Comparison of ENCODE assay signal across 10 mouse cellular contexts in genomic region chr19:6464306-6465071, GRCm38 (mm10). TPM values are rescaled to one million over a fixed set of nuclear protein-coding genes. Genes with fewer than 3 reads are reported as not detected.
DNase-seq lines count a peak whose midpoint lies in the region; ATAC-seq lines count a peak whose summit lies in the region.
"Had no signal": no experiment of that assay in that cellular context is flagged by ENCODE, and none has a peak within 500 bp of the region (broad histone marks: within the 10 kb centered on the region; RNA-seq: fewer than 3 reads in every experiment).

No protein-coding gene starts in this region.

- H3K4me2 ChIP-seq in embryonic facial prominence, embryonic 12.5 days (replicated peaks) = no peak overlapping the region
- H3K4me2 ChIP-seq in midbrain, embryonic 11.5 days = no peak overlapping the region
- H3K4me2 ChIP-seq: heart, embryonic 11.5 days had no signal

- H3K27ac ChIP-seq in embryonic facial prominence, embryonic 12.5 days = 0 out of 2 replicates have a peak overlapping the region, but pooled peaks have one; percentile 17
- H3K27ac ChIP-seq in embryonic facial prominence, embryonic 10.5 days (replicated peaks) = no peak overlapping the region
- peak overlapping the region; percentile 79 for H3K27ac ChIP-seq in hindbrain, embryonic 10.5 days
- H3K27ac ChIP-seq in midbrain, embryonic 11.5 days (ENCODE audit: low read depth, low read length) = peak overlapping the region; percentile 25

- 48% methylated on average over 10 of the region's 10 CpGs for WGBS in embryonic facial prominence, embryonic 12.5 days
- WGBS in embryonic facial prominence, embryonic 10.5 days = 46% methylated on average over 10 of the region's 10 CpGs
- WGBS in hindbrain, embryonic 10.5 days = 43% methylated on average over 10 of the region's 10 CpGs
- 34% methylated on average over 10 of the region's 10 CpGs for WGBS in midbrain, embryonic 11.5 days

- H3K27me3 ChIP-seq in embryonic facial prominence, embryonic 12.5 days = 0 out of 2 replicates have a peak, but pooled peaks cover 7% of the 10 kb centered on the region
- peaks cover 15% of the 10 kb centered on the region for H3K27me3 ChIP-seq in embryonic facial prominence, embryonic 10.5 days (replicated peaks; ENCODE audit: low read depth, poor library complexity, severe bottlenecking)
- H3K27me3 ChIP-seq in hindbrain, embryonic 10.5 days (ENCODE audit: insufficient read depth, poor library complexity, severe bottlenecking) = peaks cover 11% of the 10 kb centered on the region; the same call in 1 of the 2 replicates
- H3K27me3 ChIP-seq in midbrain, embryonic 11.5 days (ENCODE audit: control insufficient read depth, insufficient read depth, low read length) = no peaks in the 10 kb centered on the region

- H3K4me1 ChIP-seq in embryonic facial prominence, embryonic 12.5 days = peaks cover 16% of the 10 kb centered on the region; the same call in 1 of the 2 replicates
- H3K4me1 ChIP-seq in embryonic facial prominence, embryonic 10.5 days = peaks cover 45% of the 10 kb centered on the region
- peaks cover 57% of the 10 kb centered on the region for H3K4me1 ChIP-seq in hindbrain, embryonic 10.5 days (replicated peaks)
- H3K4me1 ChIP-seq in midbrain, embryonic 11.5 days (ENCODE audit: control insufficient read depth, insufficient read depth, low read length) = peaks cover 19% of the 10 kb centered on the region

- DNase-seq in embryonic facial prominence, embryonic 10.5 days (ENCODE audit: low spot score) = no peak
- DNase-seq in Muller cell, postnatal 12 days (ENCODE audit: inconsistent ontology term) = peak; percentile 34
- no peak for DNase-seq in hindbrain, embryonic 10.5 days (ENCODE audit: low spot score)
- peak; percentile 89 for DNase-seq in midbrain, embryonic 11.5 days (ENCODE audit: low spot score, missing footprints)
- DNase-seq in natural killer cell, adult 2 months (ENCODE audit: low spot score in 2 of 2) = no peak
- no peak for DNase-seq in urinary bladder, adult 18-20 months (ENCODE audit: low spot score in 2 of 2)

- ATAC-seq in embryonic facial prominence, embryonic 12.5 days (ENCODE audit: insufficient number of reproducible peaks, insufficient read depth, low FRiP score, low TSS enrichment) = no peak
- ATAC-seq in midbrain, embryonic 11.5 days (ENCODE audit: low FRiP score) = peak; percentile 30
- ATAC-seq in erythroid progenitor cell, adult 5-6 weeks (replicated peaks; ENCODE audit: low FRiP score, poor library complexity, severe bottlenecking) = no peak

- no peak overlapping the region; the same call in 1 of the 2 replicates for H3K9ac ChIP-seq in embryonic facial prominence, embryonic 12.5 days
- H3K9ac ChIP-seq in midbrain, embryonic 11.5 days (ENCODE audit: low read length) = no peak overlapping the region

- H3K4me3 ChIP-seq in embryonic facial prominence, embryonic 12.5 days = no peak overlapping the region
- no peak overlapping the region for H3K4me3 ChIP-seq in embryonic facial prominence, embryonic 10.5 days
- no peak overlapping the region for H3K4me3 ChIP-seq in hindbrain, embryonic 10.5 days
- H3K4me3 ChIP-seq in midbrain, embryonic 11.5 days (ENCODE audit: low read depth, low read length) = no peak overlapping the region
- H3K4me3 ChIP-seq: megakaryocyte, embryonic 14.5 days had no signal

- no peaks in the 10 kb centered on the region for H3K36me3 ChIP-seq in embryonic facial prominence, embryonic 12.5 days
- H3K36me3 ChIP-seq in embryonic facial prominence, embryonic 10.5 days (replicated peaks) = no peaks in the 10 kb centered on the region
- H3K36me3 ChIP-seq in hindbrain, embryonic 10.5 days = no peaks in the 10 kb centered on the region
- H3K36me3 ChIP-seq in midbrain, embryonic 11.5 days (ENCODE audit: control insufficient read depth, insufficient read depth, low read length) = no peaks in the 10 kb centered on the region

- H3K9me3 ChIP-seq in embryonic facial prominence, embryonic 12.5 days = no peaks in the 10 kb centered on the region
- 0 out of 2 replicates have a peak, but pooled peaks cover 4% of the 10 kb centered on the region for H3K9me3 ChIP-seq in embryonic facial prominence, embryonic 10.5 days
- H3K9me3 ChIP-seq in hindbrain, embryonic 10.5 days = peaks cover 5% of the 10 kb centered on the region; the same call in 1 of the 2 replicates
- H3K9me3 ChIP-seq in midbrain, embryonic 11.5 days (ENCODE audit: control insufficient read depth, low read length) = no peaks in the 10 kb centered on the region

RNA-seq across cellular contexts. Expression of gene Nrxn2, which starts 46.0 kb away (rescaled TPM):
- polyA plus RNA-seq in embryonic facial prominence, embryonic 12.5 days (2016; fragmentation: Nextera tagmentation; extraction: Ambion mirVana) = 2.8 and 4.9 TPM in 2 replicates
- polyA plus RNA-seq in embryonic facial prominence, embryonic 10.5 days (2016; fragmentation: Nextera tagmentation; extraction: Ambion mirVana) = 1.9 TPM in 2 replicates
- polyA plus RNA-seq in hindbrain, embryonic 10.5 days (2016; fragmentation: Nextera tagmentation; extraction: Ambion mirVana) = 4.4 and 13.2 TPM in 2 replicates
- 9.2 and 9.5 TPM in 2 replicates for polyA plus RNA-seq in midbrain, embryonic 11.5 days (2014; fragmentation: Nextera tagmentation; extraction: Ambion mirVana)
- not detected in 2 replicates for total RNA-seq in erythroid progenitor cell, adult 5-6 weeks (2015; ENCODE audit: low replicate concordance)
- not detected in 2 replicates for total RNA-seq in erythroid progenitor cell, adult 5-6 weeks (2017; ENCODE audit: low replicate concordance)

Comparison
In these comparisons a context has a peak if more than half of its experiments do, and no peak if none do; other contexts are left out.
1. DNase-seq: peak in Muller cell, postnatal 12 days (single experiment) and midbrain, embryonic 11.5 days (single experiment); none in embryonic facial prominence, embryonic 10.5 days (single experiment), hindbrain, embryonic 10.5 days (single experiment), natural killer cell, adult 2 months (0 of 2) and urinary bladder, adult 18-20 months (0 of 2).